Mouse (Mus musculus) small intestine, adult 2 months (tissue): ENCODE results near the gene Trak1. TPM values are rescaled to one million over a fixed set of nuclear protein-coding genes. Genes with fewer than 3 reads are reported as not detected.
A peak's percentile ranks its signal among the peaks of the same experiment; 100 is the strongest.

Experiments
- H3K27ac ChIP-seq: fragments of 200-500 bp; 2 replicates; pipeline ENCODE4 v1.5.1; 2012; ENCODE audit warnings: low read depth, low read length, control low read depth, inconsistent platforms; ENCODE audit not compliant: insufficient read depth
- H3K27me3 ChIP-seq: fragments of 200-500 bp; 2 replicates; pipeline ENCODE4 v1.6.1; 2012; ENCODE audit warnings: mild to moderate bottlenecking, moderate library complexity, low read length, inconsistent platforms; ENCODE audit not compliant: control insufficient read depth, insufficient read depth
- H3K36me3 ChIP-seq: fragments of 200-500 bp; 2 replicates; pipeline ENCODE4 v1.6.1; 2012; ENCODE audit warnings: mild to moderate bottlenecking, low read length, control low read depth, inconsistent platforms; ENCODE audit not compliant: control insufficient read depth, insufficient read depth
- H3K4me1 ChIP-seq: fragments of 200-500 bp; 2 replicates; pipeline ENCODE4 v1.6.1; 2012; ENCODE audit warnings: low read length, inconsistent platforms, mixed read lengths; ENCODE audit not compliant: control insufficient read depth, insufficient read depth, insufficient read length
- H3K4me3 ChIP-seq: fragments of 200-500 bp; 2 replicates; pipeline ENCODE4 v1.5.1; 2012; ENCODE audit warnings: low read depth, mild to moderate bottlenecking, control low read depth, inconsistent platforms, low read length, moderate library complexity
- CTCF ChIP-seq: fragments of 200-500 bp; IDR thresholded peaks from 2 replicates; pipeline ENCODE4 v1.5.1; 2012; ENCODE audit warnings: low read depth, mild to moderate bottlenecking, control low read depth, inconsistent platforms, low read length, moderate library complexity, mixed read lengths; ENCODE audit not compliant: insufficient replicate concordance, insufficient read length; ENCODE audit errors: extremely low read depth
- POLR2A ChIP-seq: fragments of 200-500 bp; IDR thresholded peaks from 2 replicates; pipeline ENCODE4 v1.6.1; 2012; ENCODE audit warnings: low read depth, mild to moderate bottlenecking, control low read depth, inconsistent platforms, low read length, moderate library complexity
- WGBS: fragments of 180-500 bp; shearing (Covaris S2); methylation state at CpG from one replicate; pipeline ENCODE4 v1.1.7; 2018; 5-methylcytosine and 5-hydroxymethylcytosine counted together
- polyA plus RNA-seq: library from polyadenylated mRNA; depleted of rRNA; stranded (reverse); fragments of >200 nt; gene quantifications from 2 replicates; pipeline ENCODE4 v1.2.3, GENCODE M21; 2012

Trak1 gene
- polyA plus RNA-seq, 1 experiment, result 99.8 TPM

GRCm38 (mm10) chr9:121376094-121376493 is 78.8 kb downstream of the Trak1 start:
- 81% methylated on average over 5 of the region's 5 CpGs for WGBS
- Histone ChIP-seq H3K4me3 (no peak overlapping the region), H3K27me3 (no peaks in the 10 kb centered on the region), H3K27ac (no peak overlapping the region), H3K36me3 (peaks cover 3% of the 10 kb centered on the region; the same call in 1 of the 2 replicates), H3K4me1 (peaks cover 15% of the 10 kb centered on the region; the same call in 1 of the 2 replicates)
- TF ChIP-seq POLR2A, result no peak
- no peak for TF ChIP-seq CTCF

GRCm38 (mm10) chr9:121380310-121380920 is 83.1 kb downstream of the Trak1 start:
- no peaks in the 10 kb centered on the region for H3K27me3 ChIP-seq
- WGBS, result 27% methylated on average over 11 of the region's 11 CpGs
- TF ChIP-seq CTCF (no peak), POLR2A (no peak)
- H3K4me3 ChIP-seq, result no peak overlapping the region
- H3K27ac ChIP-seq, result no peak overlapping the region
- peaks cover 9% of the 10 kb centered on the region; the same call in 1 of the 2 replicates for H3K4me1 ChIP-seq
- no peaks in the 10 kb centered on the region for H3K36me3 ChIP-seq

GRCm38 (mm10) chr9:121381678-121382297 is 84.5 kb downstream of the Trak1 start:
- Histone ChIP-seq H3K27me3 (no peaks in the 10 kb centered on the region), H3K4me3 (no peak overlapping the region), H3K36me3 (no peaks in the 10 kb centered on the region), H3K4me1 (peaks cover 9% of the 10 kb centered on the region; the same call in 1 of the 2 replicates), H3K27ac (no peak overlapping the region)
- TF ChIP-seq POLR2A (no peak), CTCF (no peak)
- whole genome bisulfite sequencing, result 66% methylated on average over 17 of the region's 17 CpGs

- Histone ChIP-seq H3K27me3 (no peaks in the 10 kb centered on the region), H3K36me3 (peaks cover 2% of the 10 kb centered on the region), H3K4me1 (peaks cover 9% of the 10 kb centered on the region; the same call in 1 of the 2 replicates), H3K4me3 (no peak overlapping the region), H3K27ac (no peak overlapping the region)
- TF ChIP-seq CTCF (no peak), POLR2A (no peak)
- WGBS, result 70% methylated on average over 14 of the region's 14 CpGs
Observed at GRCm38 (mm10) chr9:121382568-121382967, 85.3 kb downstream of the Trak1 start.

- H3K4me1 ChIP-seq, result peaks cover 9% of the 10 kb centered on the region; the same call in 1 of the 2 replicates
Observed at GRCm38 (mm10) chr9:121383180-121383586, 85.9 kb downstream of the Trak1 start.

GRCm38 (mm10) chr9:121384620-121385019 is 87.3 kb downstream of the Trak1 start:
- Histone ChIP-seq H3K4me3 (no peak overlapping the region), H3K36me3 (peaks cover 2% of the 10 kb centered on the region), H3K27ac (no peak overlapping the region), H3K27me3 (no peaks in the 10 kb centered on the region), H3K4me1 (peaks cover 9% of the 10 kb centered on the region)
- WGBS, result 85% methylated on average over 7 of the region's 7 CpGs
- TF ChIP-seq CTCF (no peak), POLR2A (no peak)

More at GRCm38 (mm10) chr9:121383180-121383586, 85.9 kb downstream of the Trak1 start:
- Histone ChIP-seq H3K27ac (no peak overlapping the region), H3K4me3 (no peak overlapping the region), H3K27me3 (no peaks in the 10 kb centered on the region), H3K36me3 (peaks cover 2% of the 10 kb centered on the region)
- TF ChIP-seq POLR2A (no peak), CTCF (no peak)
- WGBS, result 81% methylated on average over 9 of the region's 9 CpGs

- Histone ChIP-seq H3K4me3 (no peak overlapping the region), H3K4me1 (peaks cover 7% of the 10 kb centered on the region), H3K27me3 (no peaks in the 10 kb centered on the region), H3K27ac (no peak overlapping the region), H3K36me3 (peaks cover 2% of the 10 kb centered on the region)
- no peak for TF ChIP-seq POLR2A
- peak; percentile 98 for TF ChIP-seq CTCF
- 39% methylated on average over 16 of the region's 16 CpGs for WGBS
Observed at GRCm38 (mm10) chr9:121385091-121385748, 87.9 kb downstream of the Trak1 start.
